Mouse (Mus musculus) B cell, adult (primary cell): Measurements from ENCODE around the gene Plxna2. TPM values are rescaled to one million over a fixed set of nuclear protein-coding genes. Genes with fewer than 3 reads are reported as not detected.

Source experiments
- total RNA-seq: library from RNA; stranded (reverse); gene quantifications from 4 replicates; pipeline ENCODE4 v1.2.4, GENCODE M21; 2023; ENCODE audit not compliant: inconsistent age

The Plxna2 gene
- 0.36 to 0.51 TPM (median 0.45 TPM) in 4 replicates for total RNA-seq

DNA sequence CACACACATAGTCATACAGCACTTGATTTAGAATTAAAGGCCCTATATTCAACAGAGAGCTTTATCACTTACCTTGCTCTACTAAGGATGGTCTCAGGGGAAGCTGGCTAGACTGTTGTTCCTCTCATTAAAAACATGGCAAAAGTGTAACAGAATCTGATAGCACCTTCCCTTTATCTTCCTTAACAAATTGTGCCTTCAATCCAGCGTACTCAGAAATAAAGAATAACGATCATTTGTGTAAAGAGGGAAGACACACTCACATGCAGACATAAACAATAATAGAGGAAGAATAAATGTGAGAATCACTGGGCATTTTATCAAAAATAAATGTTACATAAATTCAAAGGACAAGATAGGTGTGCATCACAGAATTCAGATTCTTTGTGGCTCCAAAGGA, at the start of gene Plxna2:
Gene Plxna2 (plus strand): TSS at position 301 of the 400 bp plus-strand sequence.

